Mouse (Mus musculus) thymus, adult 2 months (tissue): ENCODE measurements around the gene Efcab9.

Experiments
- CTCF ChIP-seq: fragments of 200-500 bp; IDR thresholded peaks from 2 replicates; pipeline ENCODE4 v1.5.1; 2012; ENCODE audit warnings: mild to moderate bottlenecking, control low read depth, low read length, moderate library complexity, borderline replicate concordance; ENCODE audit not compliant: control insufficient read depth, poor library complexity, insufficient read depth; ENCODE audit errors: extremely low read depth
- POLR2A ChIP-seq: fragments of 200-500 bp; IDR thresholded peaks from 2 replicates; pipeline ENCODE4 v1.6.1; 2012; ENCODE audit warnings: mild to moderate bottlenecking, low read length, control low read depth, moderate library complexity; ENCODE audit not compliant: control insufficient read depth, poor library complexity, insufficient read depth; ENCODE audit errors: extremely low read depth

GRCm38 (mm10) chr11:32542687-32543411 is 11.0 kb upstream of the Efcab9 start:
- no peak for TF ChIP-seq CTCF
- TF ChIP-seq POLR2A, result no peak
